Mouse (Mus musculus) heart, embryonic 10.5 days (tissue): ENCODE data around the gene Gm9964. TPM values are rescaled to one million over a fixed set of nuclear protein-coding genes. Genes with fewer than 3 reads are reported as not detected.
A peak's percentile ranks its signal among the peaks of the same experiment; 100 is the strongest.
"Not testable (repeated sequence)": the region's sequence is repeated elsewhere in the genome, so short reads cannot be mapped to it uniquely, and the experiment has no call there.

Experiments used
- DNase-seq: peaks from one replicate; pipeline ENCODE4 v3.0.0-alpha.2; 2017; ENCODE audit warnings: low spot score
- H3K27ac ChIP-seq: fragments of 300-500 bp; sonication (generic); 2 replicates; pipeline ENCODE4 v1.5.1; 2016; ENCODE audit warnings: mild to moderate bottlenecking
- H3K27me3 ChIP-seq: fragments of 300-500 bp; sonication (generic); 2 replicates; pipeline ENCODE4 v1.6.1; 2016; ENCODE audit warnings: mild to moderate bottlenecking; ENCODE audit not compliant: poor library complexity, insufficient read depth, severe bottlenecking
- H3K36me3 ChIP-seq: fragments of 300-500 bp; sonication (generic); 2 replicates; pipeline ENCODE4 v1.6.1; 2016; ENCODE audit warnings: mild to moderate bottlenecking, moderate library complexity
- H3K4me1 ChIP-seq: fragments of 300-500 bp; sonication (generic); 2 replicates; pipeline ENCODE4 v1.6.1; 2016; ENCODE audit warnings: mild to moderate bottlenecking
- H3K4me3 ChIP-seq: fragments of 300-500 bp; sonication (generic); 2 replicates; pipeline ENCODE4 v1.5.1; 2016; ENCODE audit warnings: mild to moderate bottlenecking, moderate library complexity
- H3K9me3 ChIP-seq: fragments of 300-500 bp; sonication (generic); 2 replicates; pipeline ENCODE4 v1.6.1; 2016; ENCODE audit warnings: mild to moderate bottlenecking, moderate library complexity
- WGBS: fragments of 180-500 bp; shearing (Covaris S2); methylation state at CpG from one replicate; pipeline ENCODE4 v1.1.7; 2016; 5-methylcytosine and 5-hydroxymethylcytosine counted together
- polyA plus RNA-seq: library from polyadenylated mRNA; unstranded; fragments of >200 nt; fragmentation: Nextera tagmentation; extraction: Ambion mirVana; gene quantifications from 2 replicates; pipeline ENCODE4 v1.2.1, GENCODE M21; 2016

Gene Gm9964
- polyA plus RNA-seq, 1 experiment from 2014 or later, result not detected

- DNase-seq, result no peak
- WGBS, result 89% methylated on average over 8 of the region's 8 CpGs
These were observed 20.2 kb upstream of the Gm9964 start for GRCm38 (mm10) chr11:79316807-79317345.

DNA sequence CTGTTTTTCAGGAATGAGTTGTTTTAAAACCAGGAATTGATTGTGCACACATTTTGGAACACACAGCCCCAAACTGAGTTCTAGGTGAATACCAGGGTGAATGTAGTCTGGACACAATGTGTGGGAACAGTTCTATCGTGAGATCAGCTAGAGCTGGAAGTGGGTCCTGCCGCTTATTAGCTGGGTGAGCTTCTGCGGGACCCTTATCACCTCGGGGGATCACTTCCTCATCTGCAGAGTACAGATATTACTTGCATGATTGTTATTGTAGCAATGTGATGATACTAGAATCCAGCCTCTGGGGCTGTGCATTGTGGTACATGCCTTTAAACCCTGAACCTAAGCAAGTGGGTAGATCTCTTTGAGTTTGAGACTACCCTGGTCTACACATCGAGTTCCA, 13.8 kb upstream of the Gm9964 start:
- Histone ChIP-seq H3K27me3 (no peaks in the 10 kb centered on the region), H3K36me3 (no peaks in the 10 kb centered on the region), H3K4me1 (peaks cover 36% of the 10 kb centered on the region), H3K4me3 (no peak overlapping the region), H3K27ac (no peak overlapping the region), H3K9me3 (no peaks in the 10 kb centered on the region)
- no peak for DNase-seq
- WGBS, result 84% methylated on average over 5 of the region's 5 CpGs

More at GRCm38 (mm10) chr11:79316807-79317345, 20.2 kb upstream of the Gm9964 start:
- no peaks in the 10 kb centered on the region for H3K9me3 ChIP-seq
- no peaks in the 10 kb centered on the region for H3K27me3 ChIP-seq
- no peak overlapping the region for H3K27ac ChIP-seq
- H3K36me3 ChIP-seq, result no peaks in the 10 kb centered on the region
- peaks cover 15% of the 10 kb centered on the region for H3K4me1 ChIP-seq
- H3K4me3 ChIP-seq, result no peak overlapping the region

- Histone ChIP-seq H3K4me1 (peaks cover 37% of the 10 kb centered on the region), H3K27me3 (no peaks in the 10 kb centered on the region), H3K4me3 (no peak overlapping the region), H3K9me3 (no peaks in the 10 kb centered on the region), H3K36me3 (no peaks in the 10 kb centered on the region), H3K27ac (peak overlapping the region; percentile 86)
- DNase-seq, result no peak
- WGBS, result 55% methylated on average over 9 of the region's 9 CpGs
These were observed 11.0 kb upstream of the Gm9964 start for GRCm38 (mm10) chr11:79307560-79308200.

- Histone ChIP-seq H3K4me3 (no peak overlapping the region), H3K4me1 (peaks cover 37% of the 10 kb centered on the region), H3K9me3 (no peaks in the 10 kb centered on the region), H3K27ac (peak overlapping the region; percentile 86), H3K36me3 (no peaks in the 10 kb centered on the region), H3K27me3 (no peaks in the 10 kb centered on the region)
- DNase-seq, result no peak
- WGBS, result 18% methylated on average over 10 of the region's 10 CpGs
These were observed 10.3 kb upstream of the Gm9964 start for GRCm38 (mm10) chr11:79306996-79307395.

DNA sequence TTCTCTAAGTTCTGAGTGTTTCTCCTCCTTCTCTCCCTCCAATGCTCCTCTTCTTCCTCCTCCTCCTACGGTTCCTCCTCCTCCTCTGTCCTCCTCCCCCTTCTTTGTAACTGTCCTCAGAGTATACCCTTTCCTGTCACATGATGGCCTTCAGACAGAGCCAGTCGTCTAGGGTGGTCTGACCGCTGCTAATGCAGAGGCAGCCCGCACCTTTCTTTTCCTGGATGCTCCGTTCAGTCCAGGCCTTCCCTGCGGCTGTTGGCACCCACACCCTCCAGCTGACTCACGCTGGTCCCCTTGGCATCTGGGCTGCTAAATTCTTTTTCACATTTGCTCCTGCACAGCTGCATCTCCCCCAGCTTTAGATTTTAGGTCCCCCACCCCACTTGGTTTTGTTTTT, 9.8 kb upstream of the Gm9964 start:
- WGBS, result 32% methylated on average over 7 of the region's 7 CpGs
- H3K9me3 ChIP-seq, result no peaks in the 10 kb centered on the region
- no peaks in the 10 kb centered on the region for H3K27me3 ChIP-seq
- no peak overlapping the region for H3K4me3 ChIP-seq
- H3K4me1 ChIP-seq, result peaks cover 37% of the 10 kb centered on the region
- no peaks in the 10 kb centered on the region for H3K36me3 ChIP-seq
- H3K27ac ChIP-seq, result peak overlapping the region; percentile 86
- DNase-seq, result no peak

- WGBS, result 64% methylated on average over 9 of the region's 9 CpGs
- no peak overlapping the region for H3K4me3 ChIP-seq
These were observed 9.1 kb upstream of the Gm9964 start for GRCm38 (mm10) chr11:79305697-79306340.

DNA sequence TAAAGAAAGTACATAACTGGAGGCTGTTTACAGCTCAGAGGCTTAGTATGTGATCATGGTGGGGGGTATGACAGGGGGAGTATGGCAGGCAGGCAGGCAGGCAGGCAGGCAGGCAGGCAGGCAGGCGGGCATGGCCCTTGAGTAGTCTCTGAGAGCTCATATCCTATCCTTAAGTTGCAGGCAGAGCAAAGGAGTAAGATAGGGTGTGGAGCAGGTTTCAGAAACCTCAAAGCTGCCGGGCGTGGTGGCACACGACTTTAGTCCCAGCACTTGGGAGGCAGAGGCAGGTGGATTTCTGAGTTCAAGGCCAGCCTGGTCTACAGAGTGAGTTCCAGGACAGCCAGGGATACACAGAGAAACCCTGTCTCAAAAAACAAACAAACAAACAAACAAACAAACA, 7.5 kb upstream of the Gm9964 start:
- not testable (repeated sequence) for H3K27ac ChIP-seq, DNase-seq, H3K9me3 ChIP-seq, H3K27me3 ChIP-seq, H3K36me3 ChIP-seq, H3K4me3 ChIP-seq
- H3K4me1 ChIP-seq, result peaks cover 37% of the 10 kb centered on the region
- WGBS, result 76% methylated on average over 4 of the region's 4 CpGs

More at GRCm38 (mm10) chr11:79305697-79306340, 9.1 kb upstream of the Gm9964 start:
- no peak for DNase-seq
- H3K9me3 ChIP-seq, result no peaks in the 10 kb centered on the region
- H3K4me1 ChIP-seq, result peaks cover 37% of the 10 kb centered on the region
- no peaks in the 10 kb centered on the region for H3K36me3 ChIP-seq
- no peaks in the 10 kb centered on the region for H3K27me3 ChIP-seq
- peak overlapping the region; percentile 86 for H3K27ac ChIP-seq

DNA sequence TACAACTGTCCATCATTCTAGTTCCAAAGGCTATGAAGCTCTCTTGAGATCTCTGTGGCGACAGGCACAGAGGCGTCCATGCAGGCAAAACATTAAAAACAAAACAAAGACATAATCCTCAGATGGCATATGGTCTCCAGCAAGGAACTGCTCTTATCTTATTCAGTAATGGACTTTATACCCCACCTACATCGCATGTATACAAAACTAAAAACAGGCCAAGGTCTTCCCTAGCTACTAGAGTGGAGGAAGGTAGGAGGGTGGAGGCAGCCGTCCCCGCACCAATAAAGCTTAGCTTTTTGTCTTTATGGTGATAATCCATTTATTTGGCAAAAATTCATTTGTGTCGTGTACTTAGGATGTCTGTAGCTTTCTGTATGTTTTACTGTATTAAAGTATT, 6.4 kb upstream of the Gm9964 start:
- Histone ChIP-seq H3K27ac (no peak overlapping the region), H3K27me3 (no peaks in the 10 kb centered on the region), H3K4me3 (no peak overlapping the region), H3K9me3 (no peaks in the 10 kb centered on the region), H3K36me3 (no peaks in the 10 kb centered on the region), H3K4me1 (peaks cover 27% of the 10 kb centered on the region)
- no peak for DNase-seq
- 83% methylated on average over 6 of the region's 6 CpGs for WGBS

- 65% methylated on average over 9 of the region's 9 CpGs for WGBS
These were observed 3.2 kb upstream of the Gm9964 start for GRCm38 (mm10) chr11:79299719-79300431.

GRCm38 (mm10) chr11:79296167-79296566, 539 bp downstream of the Gm9964 start:
- Histone ChIP-seq H3K27ac (no peak overlapping the region), H3K4me3 (no peak overlapping the region), H3K9me3 (no peaks in the 10 kb centered on the region), H3K4me1 (no peaks in the 10 kb centered on the region; the same call in 1 of the 2 replicates), H3K36me3 (no peaks in the 10 kb centered on the region), H3K27me3 (no peaks in the 10 kb centered on the region)
- WGBS, result 29% methylated on average over 1 of the region's 1 CpGs
- DNase-seq, result no peak

More at GRCm38 (mm10) chr11:79299719-79300431, 3.2 kb upstream of the Gm9964 start:
- H3K27me3 ChIP-seq, result no peaks in the 10 kb centered on the region
- H3K4me3 ChIP-seq, result no peak overlapping the region
- no peak for DNase-seq
- H3K9me3 ChIP-seq, result no peaks in the 10 kb centered on the region
- no peak overlapping the region for H3K27ac ChIP-seq
- no peaks in the 10 kb centered on the region for H3K4me1 ChIP-seq
- no peaks in the 10 kb centered on the region for H3K36me3 ChIP-seq

DNA sequence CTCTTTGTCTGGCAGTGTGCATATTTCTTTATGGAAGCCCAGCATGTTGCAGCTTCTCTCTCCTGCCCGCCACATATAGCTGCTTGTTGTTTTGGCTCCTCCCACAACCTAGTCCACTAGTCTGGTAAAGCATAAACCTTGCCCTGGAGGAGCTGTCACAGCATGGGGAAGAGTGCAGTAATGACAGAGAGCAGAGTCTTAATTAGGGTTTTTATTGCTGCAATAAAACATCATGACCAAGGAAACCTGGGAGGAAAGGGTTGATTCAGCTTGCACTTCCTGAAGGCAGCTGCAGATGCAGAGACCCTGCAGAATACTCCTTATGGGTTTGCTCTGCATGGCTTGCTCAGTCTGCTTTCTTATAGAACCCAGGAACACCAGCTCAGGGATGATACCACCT, 2.7 kb downstream of the Gm9964 start:
- H3K4me3 ChIP-seq, result no peak overlapping the region
- H3K36me3 ChIP-seq, result no peaks in the 10 kb centered on the region
- H3K27me3 ChIP-seq, result no peaks in the 10 kb centered on the region
- H3K27ac ChIP-seq, result no peak overlapping the region
- no peaks in the 10 kb centered on the region for H3K9me3 ChIP-seq
- DNase-seq, result no peak
- H3K4me1 ChIP-seq, result peaks cover 6% of the 10 kb centered on the region
- 71% methylated on average over 1 of the region's 1 CpGs for WGBS

DNA sequence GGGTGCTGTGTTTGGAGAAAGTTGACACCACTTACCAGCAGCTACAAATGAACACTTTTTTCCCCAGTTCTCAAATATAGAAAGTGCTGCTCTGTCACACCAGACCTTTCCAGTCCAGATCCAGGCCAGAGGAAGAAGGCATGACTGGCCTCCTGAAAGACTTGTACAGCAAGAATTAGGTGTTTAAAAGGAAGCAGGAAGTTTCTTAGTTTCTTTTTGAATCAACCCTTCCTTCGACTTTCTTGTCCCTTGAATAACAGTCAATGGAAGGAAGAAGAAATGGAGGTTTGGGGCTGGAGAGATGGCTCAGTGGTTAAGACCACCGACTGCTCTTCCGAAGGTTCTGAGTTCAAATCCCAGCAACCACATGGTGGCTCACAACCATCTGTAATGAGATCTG, 3.7 kb downstream of the Gm9964 start:
- no peaks in the 10 kb centered on the region for H3K36me3 ChIP-seq
- 87% methylated on average over 3 of the region's 3 CpGs for WGBS
- DNase-seq, result no peak

GRCm38 (mm10) chr11:79292130-79292529, 4.6 kb downstream of the Gm9964 start:
- H3K27ac ChIP-seq, result no peak overlapping the region
- DNase-seq, result no peak
- no peak overlapping the region for H3K4me3 ChIP-seq
- H3K4me1 ChIP-seq, result peaks cover 22% of the 10 kb centered on the region
- no peaks in the 10 kb centered on the region for H3K9me3 ChIP-seq
- 89% methylated on average over 3 of the region's 3 CpGs for WGBS
- H3K36me3 ChIP-seq, result no peaks in the 10 kb centered on the region
- no peaks in the 10 kb centered on the region for H3K27me3 ChIP-seq

More for the DNA sequence above, 3.7 kb downstream of the Gm9964 start:
- Histone ChIP-seq H3K4me1 (peaks cover 15% of the 10 kb centered on the region), H3K4me3 (no peak overlapping the region), H3K9me3 (no peaks in the 10 kb centered on the region), H3K27me3 (no peaks in the 10 kb centered on the region), H3K27ac (no peak overlapping the region)
